Mouse (Mus musculus) forelimb bud, embryonic 11.5 days (tissue): ENCODE measurements around the gene Cebpe.

Experiments
- DNase-seq: peaks from one replicate; pipeline ENCODE4 v3.0.0-alpha.2; 2012; ENCODE audit warnings: low read depth, low spot score

The Cebpe gene

DNA sequence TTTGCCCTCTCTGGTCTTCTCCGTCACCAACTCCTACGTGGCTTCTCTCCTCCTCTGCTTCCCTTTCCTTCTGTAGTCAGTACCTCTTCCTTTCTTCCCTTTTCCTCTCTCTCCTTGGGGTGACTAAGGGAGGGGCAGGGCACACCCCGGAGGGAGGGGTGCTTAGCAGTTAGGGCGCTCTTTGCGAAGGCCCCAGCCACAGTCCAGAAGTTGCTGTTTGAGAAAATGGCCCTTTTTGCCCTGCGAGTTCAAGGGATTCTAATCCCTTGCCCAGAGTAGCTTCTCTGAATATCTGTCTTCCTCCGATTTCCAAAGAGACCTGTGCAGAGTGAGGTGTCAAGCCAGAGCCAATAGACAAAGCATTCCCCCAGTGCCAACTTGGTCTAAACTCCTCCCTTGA lies at the start of gene Cebpe:
TSS of gene Cebpe (minus strand) at position 101 of the 400 bp plus-strand sequence.
- no peak for DNase-seq

DNA sequence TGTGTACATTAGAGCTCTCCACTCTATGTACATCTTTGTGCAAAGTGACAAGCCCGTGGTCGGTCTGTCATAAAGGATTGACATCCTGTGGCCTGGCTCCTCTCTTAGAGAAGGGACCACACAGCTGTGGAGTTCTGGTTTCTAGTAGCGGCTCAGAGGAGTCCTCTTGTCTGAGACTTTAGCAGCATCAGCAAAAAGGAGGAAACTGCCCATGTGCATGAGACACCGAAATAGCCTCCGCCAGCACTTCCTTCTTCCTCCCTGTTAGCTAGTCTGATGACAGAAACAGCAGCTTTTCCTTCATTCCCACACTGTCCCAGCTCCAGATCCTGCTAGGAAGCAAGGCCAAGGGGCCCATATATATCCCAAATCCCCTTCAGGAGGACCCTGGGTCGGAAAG lies 44.4 kb upstream of the Cebpe start:
- no peak for DNase-seq

DNA sequence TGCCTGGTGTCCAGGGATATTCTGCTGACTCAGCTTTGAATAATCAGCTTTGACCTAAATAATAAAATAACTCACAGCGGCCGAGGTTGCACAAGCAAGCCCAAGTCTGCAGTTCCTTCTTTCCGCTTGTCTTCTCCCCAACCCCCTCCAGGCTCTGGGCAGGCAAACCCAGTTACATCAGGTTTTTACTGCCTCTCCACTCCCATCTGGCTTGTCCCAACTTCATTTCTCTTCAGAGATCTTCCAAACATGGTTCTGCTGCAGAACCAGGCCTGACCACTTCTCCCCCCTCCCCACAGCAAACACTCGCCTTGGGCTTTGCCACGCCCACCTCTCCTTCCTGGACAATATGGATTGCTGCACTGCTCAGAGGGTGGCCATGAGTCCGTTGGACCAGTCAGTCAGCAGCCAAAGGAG lies 42.6 kb upstream of the Cebpe start:
- DNase-seq = no peak

DNA sequence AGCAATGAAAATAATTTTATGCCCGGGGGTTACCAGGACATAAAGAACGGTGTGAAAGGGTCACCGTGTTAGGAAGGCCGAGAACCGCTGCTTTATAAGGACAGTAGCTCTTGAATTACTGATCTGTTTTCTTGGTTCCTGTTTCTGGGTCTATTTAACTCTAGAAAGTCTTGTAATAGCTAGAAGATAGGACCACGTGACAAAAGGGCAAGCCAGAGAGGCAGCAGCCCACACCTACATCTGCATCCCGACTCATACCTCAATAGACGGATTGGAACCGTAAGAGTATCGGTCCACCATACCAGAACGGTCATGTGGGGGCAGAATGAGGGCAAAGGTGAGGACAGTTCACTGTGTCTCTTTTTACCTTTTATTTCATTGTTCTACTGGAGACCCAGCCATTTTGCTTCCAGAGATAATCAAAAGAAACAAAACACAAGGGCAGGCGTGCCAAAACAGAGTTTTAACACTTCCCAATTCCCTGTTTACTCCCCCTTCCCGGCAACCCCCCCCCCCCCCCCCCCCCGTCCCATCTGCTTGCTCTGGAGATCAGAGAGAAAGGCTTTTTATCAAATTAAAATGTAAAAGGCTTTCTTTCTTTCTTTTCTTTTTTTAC lies 42.1 kb upstream of the Cebpe start:
- no peak for DNase-seq

DNA sequence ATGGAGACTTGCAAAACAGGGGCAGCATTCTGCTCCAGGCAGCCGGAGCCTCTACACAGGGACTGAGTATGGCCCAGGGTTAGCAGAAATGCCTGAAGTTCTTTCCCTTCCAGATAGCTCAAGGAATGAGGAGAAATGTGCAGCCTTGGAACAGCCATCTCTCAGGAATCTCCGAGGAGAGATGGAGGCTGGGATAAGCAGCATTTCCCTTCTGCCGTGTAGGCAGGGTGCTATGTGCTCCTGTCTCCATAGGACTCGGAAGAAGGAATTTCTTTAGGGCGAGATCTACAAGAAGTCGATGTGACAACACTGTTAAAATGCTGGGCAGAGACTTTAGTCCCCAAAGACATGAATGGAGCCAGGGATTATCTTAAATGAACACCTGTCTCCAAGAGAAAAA lies 41.0 kb upstream of the Cebpe start:
- DNase-seq = no peak

DNA sequence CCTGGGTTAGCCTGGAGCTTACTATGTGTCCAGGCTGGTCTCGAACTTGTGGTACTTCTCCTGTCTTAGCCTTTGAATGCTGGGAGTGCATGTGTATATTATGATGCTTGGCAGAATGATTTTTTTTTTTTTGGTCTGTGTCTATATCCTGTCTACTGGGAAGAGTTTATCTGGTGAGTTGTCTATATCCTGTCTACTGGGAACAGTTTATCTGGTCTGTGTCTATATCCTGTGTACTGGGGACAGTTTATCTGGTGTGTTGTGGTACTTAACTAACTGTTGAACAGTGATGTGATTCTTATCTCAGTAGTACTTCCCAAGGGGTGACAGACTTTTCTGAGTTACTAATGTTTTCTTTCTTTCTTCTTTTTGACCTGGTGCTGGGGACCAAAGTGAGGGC lies 39.8 kb upstream of the Cebpe start:
- DNase-seq = no peak

DNA sequence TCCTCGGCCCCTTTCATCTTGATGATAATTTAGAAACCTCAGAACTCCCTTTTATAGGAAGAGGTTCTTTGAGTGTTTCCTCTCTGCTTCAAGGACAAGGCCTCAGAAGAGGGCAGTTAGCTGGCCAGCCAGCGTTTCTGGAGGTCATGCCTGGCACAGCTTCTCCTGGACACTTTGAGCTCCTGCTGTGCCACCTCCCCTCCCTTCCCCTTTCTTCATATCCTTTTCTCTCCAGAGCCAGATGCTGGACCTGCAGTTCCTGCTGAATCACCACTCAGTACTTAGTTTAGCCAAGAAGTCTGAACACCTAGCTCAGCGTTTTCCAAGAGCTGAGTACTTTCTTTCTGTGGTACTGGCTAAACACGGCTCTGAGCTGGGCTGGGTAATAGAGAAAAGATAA lies 37.3 kb upstream of the Cebpe start:
- no peak for DNase-seq

DNA sequence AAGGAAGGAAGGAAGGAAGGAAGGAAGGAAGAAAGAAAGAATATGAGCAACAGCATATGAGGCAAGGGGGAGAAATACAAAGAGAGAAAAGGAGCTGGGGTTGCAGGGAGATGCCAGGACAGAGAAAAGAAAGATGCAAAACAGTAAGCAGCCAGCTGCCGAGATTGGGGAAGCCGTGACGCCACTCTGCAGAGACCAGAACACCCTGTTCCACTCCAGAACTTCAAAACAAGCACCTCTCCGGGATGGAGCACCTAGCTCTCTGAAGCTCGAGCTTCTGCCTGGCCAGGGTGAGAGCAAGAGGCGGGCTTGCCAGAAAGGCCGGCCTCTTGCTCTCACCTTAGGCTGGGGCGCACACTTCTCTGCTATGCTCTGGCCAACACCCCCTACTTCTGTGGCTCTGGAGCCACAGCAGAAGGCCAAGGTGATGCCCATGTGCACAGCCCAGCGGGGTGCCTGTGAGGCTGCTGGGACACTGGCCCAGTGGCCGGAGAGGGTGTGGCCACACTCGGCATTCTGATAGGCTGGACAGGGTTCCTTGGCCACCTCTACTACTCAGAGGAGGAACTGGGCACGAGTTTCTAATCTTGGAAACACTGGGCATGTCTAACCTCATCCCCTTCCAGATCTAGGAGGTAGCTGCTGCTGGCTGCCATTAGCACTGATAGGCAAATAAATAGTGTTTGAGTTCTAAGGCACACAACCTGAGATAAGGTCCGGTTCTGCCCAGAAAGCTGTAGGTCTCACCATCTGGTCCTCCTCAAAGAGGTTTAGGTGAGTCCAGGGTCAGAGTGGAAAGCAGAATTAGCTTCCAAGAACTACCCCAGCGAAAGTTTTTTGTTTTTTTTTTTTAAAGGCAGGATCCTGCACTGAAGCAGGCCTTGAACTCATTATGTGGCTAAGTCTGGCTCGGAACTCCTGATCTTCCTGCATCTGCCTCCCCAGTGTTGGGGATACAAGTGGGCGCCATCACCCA lies 36.3 kb upstream of the Cebpe start:
- DNase-seq = no peak

DNA sequence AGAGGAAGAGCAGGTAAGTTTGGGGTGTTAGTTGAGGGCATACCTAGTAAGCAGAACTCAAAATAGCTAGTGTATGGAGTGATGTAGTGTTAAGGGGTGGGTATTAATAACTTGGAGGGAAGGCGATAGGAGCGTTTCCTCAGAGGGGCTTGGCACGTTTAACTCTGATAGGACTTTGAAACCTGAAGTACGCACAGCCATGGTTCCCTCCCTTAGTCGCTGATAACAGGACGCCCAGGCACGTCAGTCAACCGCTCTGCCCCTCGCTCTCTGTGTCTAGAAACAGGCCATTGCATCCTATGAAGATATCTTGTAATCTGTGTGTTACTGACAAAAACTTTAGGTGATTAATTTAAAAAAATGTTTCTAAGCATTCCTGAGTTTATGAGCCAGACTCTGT lies 34.1 kb upstream of the Cebpe start:
- no peak for DNase-seq

DNA sequence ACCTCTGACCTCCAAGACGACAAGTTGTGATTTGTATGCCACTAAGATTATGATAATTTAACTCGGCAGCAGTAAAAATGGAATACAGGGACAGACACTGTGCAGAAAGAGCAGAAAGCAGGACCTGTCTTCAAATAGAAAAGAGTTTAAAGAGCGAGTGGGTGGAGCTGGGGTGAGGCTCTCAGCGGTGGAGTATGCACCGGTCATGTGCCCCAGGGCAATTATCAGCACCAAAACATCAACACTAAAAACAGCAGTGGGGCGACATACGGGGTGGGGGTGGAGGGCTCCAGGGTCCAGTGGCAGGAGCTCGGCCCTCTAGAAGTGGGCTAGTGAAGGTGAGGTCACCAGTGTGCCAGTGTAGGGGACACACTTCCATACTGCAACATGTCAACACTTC lies 32.5 kb upstream of the Cebpe start:
- no peak for DNase-seq

DNA sequence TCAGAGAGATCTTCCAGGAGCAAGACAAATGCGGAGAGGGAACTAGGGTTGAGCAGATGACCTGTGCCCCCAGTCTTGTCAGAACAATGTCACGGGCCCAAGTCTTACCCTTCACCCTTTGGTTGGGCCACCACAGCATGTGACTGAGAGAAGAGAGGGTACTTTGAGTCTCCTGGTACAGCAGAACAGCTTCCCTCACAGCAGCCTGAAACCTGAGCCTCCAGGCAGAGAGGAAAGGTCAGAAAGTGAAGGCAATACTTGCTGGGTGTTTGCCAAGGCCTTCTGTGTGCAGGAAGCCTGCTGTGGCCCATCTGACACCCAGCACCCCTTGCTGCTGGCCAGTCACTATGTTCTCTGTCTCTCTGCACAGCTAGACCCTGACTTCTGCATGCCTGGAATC lies 30.4 kb upstream of the Cebpe start:
- no peak for DNase-seq

DNA sequence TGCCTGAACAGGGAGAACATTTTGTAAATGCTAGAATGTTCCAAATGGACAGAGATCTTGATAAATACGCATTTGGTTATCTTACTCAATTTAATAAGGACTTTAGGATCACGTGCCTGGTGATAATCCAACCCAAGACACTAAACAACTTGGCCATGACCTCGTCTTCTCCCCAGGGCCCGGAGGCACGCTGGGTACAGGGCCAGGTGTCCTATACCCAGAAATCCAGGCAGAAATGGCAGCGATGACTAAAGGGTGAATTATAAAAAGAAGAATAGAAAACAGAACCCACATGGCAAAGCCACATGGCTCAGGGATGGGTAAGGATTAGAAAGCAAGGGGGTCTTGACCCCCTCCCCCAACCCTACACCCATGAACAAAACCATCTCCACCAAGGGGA lies 29.7 kb upstream of the Cebpe start:
- no peak for DNase-seq

DNA sequence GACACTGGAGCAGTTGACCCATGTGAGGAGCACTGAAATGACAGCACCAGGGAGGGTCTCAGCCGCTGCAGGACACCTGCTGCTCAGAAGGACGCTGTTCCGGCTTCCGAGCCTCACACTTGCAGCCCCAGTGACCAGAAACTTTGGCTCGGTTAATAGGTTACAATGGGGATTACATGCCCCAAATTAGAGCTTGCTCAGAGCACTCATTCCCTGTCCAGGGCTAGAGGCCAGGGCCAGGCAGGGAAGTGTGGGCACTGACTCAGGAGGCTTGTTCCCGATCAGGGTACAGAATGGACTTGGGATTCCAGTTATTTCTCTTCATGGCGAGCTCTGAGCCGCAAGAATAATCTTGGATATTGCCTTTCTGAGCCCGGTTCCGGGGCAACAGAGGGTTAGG lies 25.7 kb upstream of the Cebpe start:
- DNase-seq = no peak

DNA sequence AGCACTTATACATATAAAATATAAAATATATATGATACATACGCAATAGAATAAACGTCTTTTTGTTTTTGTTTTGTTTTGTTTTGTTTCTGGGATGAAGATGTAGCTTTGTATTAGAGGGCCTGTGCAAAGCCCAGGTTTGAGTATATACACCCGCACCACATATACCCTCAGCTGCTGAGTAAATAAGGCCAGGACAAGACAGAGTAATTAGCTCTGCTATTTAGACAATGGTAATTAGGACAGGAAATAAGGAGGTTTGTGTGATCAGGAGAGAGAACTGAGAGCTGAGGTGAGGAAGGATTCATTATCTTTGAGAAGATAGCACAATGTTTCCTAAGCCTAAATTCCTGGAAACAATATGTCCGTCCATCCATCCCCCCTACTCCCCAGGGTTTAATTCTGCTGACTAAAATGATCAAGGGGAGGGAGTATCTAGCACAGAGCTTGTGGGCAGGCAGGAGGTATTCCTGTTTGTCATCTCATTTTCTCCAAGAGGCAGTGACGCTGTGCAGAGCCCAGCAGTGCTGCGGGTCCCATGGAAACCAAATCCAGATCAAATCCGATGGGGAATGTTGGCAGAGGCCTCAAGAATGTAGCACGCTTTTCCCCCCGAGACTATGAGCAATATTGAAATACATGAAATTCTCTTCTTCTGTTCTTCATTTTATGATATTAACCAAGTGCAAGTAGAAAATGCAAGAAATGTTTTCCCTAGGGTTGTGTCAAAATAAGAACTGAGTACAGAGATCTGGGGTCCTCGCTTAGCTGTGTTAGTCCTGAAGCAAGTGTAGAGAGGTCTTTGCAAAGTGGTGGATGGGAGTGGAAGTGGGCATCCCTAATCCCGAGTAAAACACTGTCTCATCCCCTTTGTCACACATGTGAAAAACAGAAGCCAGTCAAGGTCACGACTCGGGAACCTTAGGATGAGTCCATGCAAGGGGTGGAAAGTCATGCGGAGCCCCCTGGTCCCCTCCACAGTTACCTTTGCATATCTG lies 24.9 kb upstream of the Cebpe start:
- DNase-seq = no peak

DNA sequence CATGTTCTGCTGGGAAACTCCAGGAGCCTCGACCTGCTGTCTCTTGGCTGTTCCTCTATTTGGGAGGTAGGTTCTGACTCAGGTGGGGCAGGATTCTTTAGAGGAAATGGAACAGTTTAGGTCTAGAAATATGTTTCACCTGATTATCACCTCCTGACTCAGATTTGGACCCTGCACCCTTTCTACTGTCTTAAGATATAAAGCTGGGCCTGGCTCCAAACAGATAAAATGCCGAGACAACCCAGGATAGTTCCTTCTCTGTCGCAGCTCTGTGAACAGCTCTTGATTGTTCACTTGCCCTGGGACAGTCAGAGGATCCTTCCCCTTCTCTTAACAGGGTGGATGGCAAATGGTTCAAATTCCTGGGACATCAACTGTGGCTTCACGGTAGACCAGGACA lies 23.2 kb upstream of the Cebpe start:
- no peak for DNase-seq

DNA sequence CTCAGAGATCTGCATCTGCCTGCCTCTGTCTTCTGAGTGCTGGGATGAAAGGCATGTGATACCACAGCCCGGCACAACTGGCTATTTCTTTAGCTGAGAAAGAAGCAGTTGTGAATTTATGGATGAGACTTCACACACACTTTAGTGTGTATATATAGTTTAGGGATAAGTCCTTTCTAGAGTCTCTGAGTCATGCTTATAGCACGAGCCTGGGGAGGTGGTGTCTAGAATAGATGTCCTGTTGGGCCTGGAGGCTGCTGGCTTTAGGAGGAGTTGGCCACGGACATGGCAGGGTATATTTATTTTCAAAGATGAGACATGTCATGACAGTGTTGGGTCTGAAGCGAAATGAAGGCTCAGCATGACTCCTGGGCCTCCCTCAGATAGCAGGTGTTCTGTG lies 22.0 kb upstream of the Cebpe start:
- DNase-seq = no peak

DNA sequence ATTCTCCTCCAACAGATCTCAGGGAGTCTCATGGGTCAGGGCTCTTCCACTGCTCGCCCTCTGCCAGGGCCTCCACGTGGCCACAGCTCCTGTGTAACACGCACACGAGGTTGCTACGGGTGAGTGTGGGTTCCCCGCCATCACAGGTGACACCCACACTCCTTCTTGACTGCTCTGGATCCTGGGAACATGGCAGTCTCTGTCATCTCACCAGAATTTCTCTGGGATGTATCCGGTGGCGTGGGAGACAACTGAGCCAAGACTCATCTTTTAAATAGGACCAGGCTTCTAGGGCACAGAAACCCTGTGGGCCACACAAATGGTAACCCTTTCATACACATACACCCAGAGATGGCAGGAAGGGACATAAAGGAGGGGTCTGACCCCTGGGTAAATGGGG lies 20.2 kb upstream of the Cebpe start:
- no peak for DNase-seq

DNA sequence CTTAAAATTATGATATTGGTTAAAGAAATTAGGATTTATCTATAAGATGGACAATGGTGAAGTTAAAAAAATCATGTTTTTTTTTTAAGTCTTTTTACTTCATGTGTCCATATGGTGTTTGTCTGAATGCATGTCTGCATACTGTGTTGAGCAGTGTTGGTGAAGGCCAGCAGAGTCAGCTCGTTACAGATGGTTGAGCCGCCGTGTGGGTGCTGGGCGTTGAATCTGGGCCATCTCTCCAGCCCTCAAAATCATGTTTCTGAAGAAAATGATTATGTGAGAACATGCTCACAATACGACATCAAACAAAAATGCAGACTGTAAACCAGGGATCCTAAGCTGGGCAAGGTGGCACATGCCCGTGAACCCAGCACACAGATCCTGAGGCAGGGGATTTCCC lies 18.3 kb upstream of the Cebpe start:
- no peak for DNase-seq

DNA sequence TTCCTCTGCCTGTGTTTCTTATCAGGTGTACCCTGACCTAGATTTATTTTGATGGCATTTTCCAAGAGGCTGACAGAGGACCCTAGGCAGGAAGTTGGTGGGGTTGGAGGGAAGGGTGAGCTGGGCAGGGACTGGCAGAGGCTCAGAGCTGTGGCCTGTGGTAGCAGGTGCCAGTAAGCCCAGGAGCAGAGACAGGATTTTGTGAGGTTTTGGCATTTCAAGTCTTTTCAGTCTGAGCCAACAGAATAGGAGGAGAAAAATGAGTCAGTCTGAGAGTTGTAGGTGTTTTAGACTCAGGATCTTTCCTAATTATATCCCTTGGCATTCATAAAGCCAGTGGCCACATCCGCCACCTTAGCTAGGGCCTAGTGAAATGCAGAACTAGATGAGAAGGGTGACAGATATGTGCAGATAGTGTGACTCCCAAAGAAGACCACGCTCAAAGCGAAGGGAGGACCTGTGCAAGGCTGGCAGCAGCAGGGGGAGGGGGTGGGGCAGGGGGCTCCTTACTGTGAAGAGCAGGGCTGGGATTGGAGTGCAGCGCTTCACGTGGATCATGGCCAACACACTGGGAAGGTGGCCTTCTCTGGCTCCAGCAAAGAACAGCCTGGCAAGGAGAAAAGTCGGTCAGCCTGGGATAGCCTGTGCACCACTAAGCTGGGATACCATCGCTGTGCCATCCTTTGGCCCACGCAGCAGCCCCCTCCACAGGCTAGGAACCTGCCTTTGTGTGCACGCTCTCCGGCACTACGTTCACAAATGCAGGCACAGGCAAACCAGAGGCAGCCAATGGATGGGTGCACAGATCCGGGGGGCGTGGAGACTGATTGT lies 17.1 kb upstream of the Cebpe start:
- no peak for DNase-seq

DNA sequence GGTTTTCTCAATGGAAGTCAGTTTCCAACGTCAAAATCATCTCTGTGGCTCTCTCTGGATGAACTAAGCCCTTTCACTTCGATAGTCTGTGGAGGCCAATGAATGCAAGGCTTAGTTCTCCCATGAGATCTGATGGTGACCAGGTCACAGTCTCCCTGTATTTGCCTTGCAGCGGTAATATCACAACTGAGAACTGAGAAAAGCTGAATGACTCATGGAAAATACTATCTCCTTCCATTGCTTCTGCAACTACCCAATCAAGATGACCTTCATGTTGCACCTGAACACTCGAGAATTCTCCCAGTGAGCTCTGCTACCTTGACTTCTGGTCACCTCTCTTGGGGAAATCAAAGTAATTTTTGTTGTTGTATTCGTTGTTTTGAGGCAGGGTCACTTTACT lies 15.6 kb upstream of the Cebpe start:
- DNase-seq = no peak

DNA sequence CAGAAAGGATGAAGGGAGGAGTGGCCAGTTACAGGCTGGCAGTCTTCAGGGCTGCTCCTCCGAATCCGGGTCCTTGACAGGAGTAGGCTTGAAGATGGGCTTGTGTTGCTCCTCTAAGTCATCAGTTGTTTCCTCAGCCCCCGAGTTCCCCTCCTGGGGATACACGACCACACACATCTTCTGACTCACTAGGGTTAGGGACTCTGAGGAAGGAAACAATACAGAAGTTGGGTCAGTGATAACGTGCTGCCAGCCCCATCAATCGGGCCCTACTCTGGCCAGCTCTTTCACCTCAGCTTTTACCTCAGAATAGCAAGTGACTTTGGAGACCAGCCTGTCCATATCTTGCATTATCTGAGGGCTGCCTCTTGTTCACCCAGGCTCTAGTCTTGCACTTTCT lies 12.1 kb upstream of the Cebpe start:
- DNase-seq = no peak
